Mouse (Mus musculus): ENCODE data around the gene Tpx2. TPM values are rescaled to one million over a fixed set of nuclear protein-coding genes. Genes with fewer than 3 reads are reported as not detected.

Gene Tpx2
- total RNA-seq, 1 experiment: 77.8 TPM

- no peak overlapping the region for H3K27ac ChIP-seq (ENCODE audit: insufficient read depth, low read depth, low read length, poor library complexity, severe bottlenecking)
- TF ChIP-seq HCFC1 (IDR thresholded peaks at IDR 0.05; ENCODE audit: borderline replicate concordance, insufficient read depth, low read length): no peak
- TF ChIP-seq ZNF384 (IDR thresholded peaks at IDR 0.05; ENCODE audit: low read depth, low read length): no peak
- no peak for TF ChIP-seq CHD2 (IDR thresholded peaks at IDR 0.05; ENCODE audit: low read depth, low read length)
- TF ChIP-seq ZC3H11A (IDR thresholded peaks at IDR 0.05; ENCODE audit: borderline replicate concordance, low read depth, low read length): no peak
- no peak for TF ChIP-seq MAFK (IDR thresholded peaks at IDR 0.05; ENCODE audit: insufficient read depth, low read depth, low read length)
- no peaks in the 10 kb centered on the region for H3K9me3 ChIP-seq (ENCODE audit: control insufficient read depth, insufficient read depth, low read depth, low read length)
- H3K4me1 ChIP-seq (ENCODE audit: control insufficient read depth in 2 of 2, insufficient read depth in 2 of 2, low read length in 2 of 2, poor library complexity in 1 of 2): peaks cover 0 to 9% of the 10 kb centered on the region in 2 experiments; a peak in 1 of 4 replicates
- H3K9ac ChIP-seq (ENCODE audit: insufficient read depth, low read depth, low read length, poor library complexity, severe bottlenecking): no peak overlapping the region
- DNase-seq (ENCODE audit: low read depth, low spot score): no peak
- H3K36me3 ChIP-seq (ENCODE audit: control insufficient read depth, insufficient read depth, low read length, poor library complexity, severe bottlenecking): no peaks in the 10 kb centered on the region
- in situ Hi-C loops (cut with MboI; ENCODE audit: low sequenced_read_pairs in 2 of 2, unreplicated experiment in 2 of 2): loop anchor here (10.0 to 25.0 kb wide), 2 partner anchors 221 to 229 kb away; no protein-coding TSS in a partner anchor
- H3K4me3 ChIP-seq (ENCODE audit: insufficient read depth in 1 of 2, low read depth in 1 of 2, low read length in 2 of 2, poor library complexity in 1 of 2, severe bottlenecking in 1 of 2): no peak overlapping the region
These were observed 68.3 kb downstream of the Tpx2 start for GRCm38 (mm10) chr2:152916111-152916510.

GRCm38 (mm10) chr2:152917671-152918070 is 69.9 kb downstream of the Tpx2 start:
- Histone ChIP-seq H3K4me3 (ENCODE audit: insufficient read depth in 1 of 2, low read depth in 1 of 2, low read length in 2 of 2, poor library complexity in 1 of 2, severe bottlenecking in 1 of 2) (no peak overlapping the region), H3K9ac (ENCODE audit: insufficient read depth, low read depth, low read length, poor library complexity, severe bottlenecking) (no peak overlapping the region), H3K9me3 (ENCODE audit: control insufficient read depth, insufficient read depth, low read depth, low read length) (no peaks in the 10 kb centered on the region), H3K27ac (ENCODE audit: insufficient read depth, low read depth, low read length, poor library complexity, severe bottlenecking) (no peak overlapping the region), H3K36me3 (ENCODE audit: control insufficient read depth, insufficient read depth, low read length, poor library complexity, severe bottlenecking) (no peaks in the 10 kb centered on the region), H3K4me1 (ENCODE audit: control insufficient read depth in 2 of 2, insufficient read depth in 2 of 2, low read length in 2 of 2, poor library complexity in 1 of 2) (peaks cover 0 to 10% of the 10 kb centered on the region in 2 experiments; a peak in 2 of 4 replicates)
- in situ Hi-C loops (cut with MboI; ENCODE audit: low sequenced_read_pairs in 2 of 2, unreplicated experiment in 2 of 2): loop anchor here (10.0 to 25.0 kb wide), 2 partner anchors 220 to 227 kb away; no protein-coding TSS in a partner anchor
- TF ChIP-seq MAFK (IDR thresholded peaks at IDR 0.05; ENCODE audit: insufficient read depth, low read depth, low read length): no peak
- no peak for TF ChIP-seq ZC3H11A (IDR thresholded peaks at IDR 0.05; ENCODE audit: borderline replicate concordance, low read depth, low read length)
- no peak for TF ChIP-seq ZNF384 (IDR thresholded peaks at IDR 0.05; ENCODE audit: low read depth, low read length)
- no peak for TF ChIP-seq CHD2 (IDR thresholded peaks at IDR 0.05; ENCODE audit: low read depth, low read length)
- no peak for TF ChIP-seq HCFC1 (IDR thresholded peaks at IDR 0.05; ENCODE audit: borderline replicate concordance, insufficient read depth, low read length)
- DNase-seq (ENCODE audit: low read depth, low spot score): no peak

GRCm38 (mm10) chr2:152922376-152922775 is 74.6 kb downstream of the Tpx2 start:
- H3K36me3 ChIP-seq (ENCODE audit: control insufficient read depth, insufficient read depth, low read length, poor library complexity, severe bottlenecking): no peaks in the 10 kb centered on the region
- DNase-seq (ENCODE audit: low read depth, low spot score): no peak
- no peak for TF ChIP-seq MAFK (IDR thresholded peaks at IDR 0.05; ENCODE audit: insufficient read depth, low read depth, low read length)
- no peak for TF ChIP-seq ZC3H11A (IDR thresholded peaks at IDR 0.05; ENCODE audit: borderline replicate concordance, low read depth, low read length)
- no peak for TF ChIP-seq HCFC1 (IDR thresholded peaks at IDR 0.05; ENCODE audit: borderline replicate concordance, insufficient read depth, low read length)
- TF ChIP-seq CHD2 (IDR thresholded peaks at IDR 0.05; ENCODE audit: low read depth, low read length): no peak
- TF ChIP-seq ZNF384 (IDR thresholded peaks at IDR 0.05; ENCODE audit: low read depth, low read length): no peak
- H3K4me1 ChIP-seq (ENCODE audit: control insufficient read depth in 2 of 2, insufficient read depth in 2 of 2, low read length in 2 of 2, poor library complexity in 1 of 2): peaks cover 0 to 4% of the 10 kb centered on the region in 2 experiments; a peak in 1 of 4 replicates
- in situ Hi-C loops (cut with MboI; ENCODE audit: low sequenced_read_pairs in 2 of 2, unreplicated experiment in 2 of 2): loop anchor here in 1 of 2 experiments (25.0 kb wide), 1 partner anchor 215 kb away; no protein-coding TSS in a partner anchor
- H3K9me3 ChIP-seq (ENCODE audit: control insufficient read depth, insufficient read depth, low read depth, low read length): no peaks in the 10 kb centered on the region
- no peak overlapping the region for H3K27ac ChIP-seq (ENCODE audit: insufficient read depth, low read depth, low read length, poor library complexity, severe bottlenecking)
- no peak overlapping the region for H3K4me3 ChIP-seq (ENCODE audit: insufficient read depth in 1 of 2, low read depth in 1 of 2, low read length in 2 of 2, poor library complexity in 1 of 2, severe bottlenecking in 1 of 2)
- H3K9ac ChIP-seq (ENCODE audit: insufficient read depth, low read depth, low read length, poor library complexity, severe bottlenecking): no peak overlapping the region

- no peak overlapping the region for H3K4me3 ChIP-seq (ENCODE audit: insufficient read depth in 1 of 2, low read depth in 1 of 2, low read length in 2 of 2, poor library complexity in 1 of 2, severe bottlenecking in 1 of 2)
- no peak overlapping the region for H3K27ac ChIP-seq (ENCODE audit: insufficient read depth, low read depth, low read length, poor library complexity, severe bottlenecking)
- H3K4me1 ChIP-seq (ENCODE audit: control insufficient read depth in 2 of 2, insufficient read depth in 2 of 2, low read length in 2 of 2, poor library complexity in 1 of 2): peaks cover 0 to 4% of the 10 kb centered on the region in 2 experiments; a peak in 1 of 4 replicates
- H3K36me3 ChIP-seq (ENCODE audit: control insufficient read depth, insufficient read depth, low read length, poor library complexity, severe bottlenecking): no peaks in the 10 kb centered on the region
- TF ChIP-seq MAFK (IDR thresholded peaks at IDR 0.05; ENCODE audit: insufficient read depth, low read depth, low read length) (no peak), HCFC1 (IDR thresholded peaks at IDR 0.05; ENCODE audit: borderline replicate concordance, insufficient read depth, low read length) (no peak)
- DNase-seq (ENCODE audit: low read depth, low spot score): no peak
- in situ Hi-C loops (cut with MboI; ENCODE audit: low sequenced_read_pairs in 2 of 2, unreplicated experiment in 2 of 2): loop anchor here in 1 of 2 experiments (25.0 kb wide), 1 partner anchor 214 kb away; no protein-coding TSS in a partner anchor
- H3K9ac ChIP-seq (ENCODE audit: insufficient read depth, low read depth, low read length, poor library complexity, severe bottlenecking): no peak overlapping the region
- no peaks in the 10 kb centered on the region for H3K9me3 ChIP-seq (ENCODE audit: control insufficient read depth, insufficient read depth, low read depth, low read length)
These were observed 75.9 kb downstream of the Tpx2 start for GRCm38 (mm10) chr2:152923621-152924020.
